Mouse (Mus musculus) liver, embryonic 14.5 days (tissue): ENCODE results near the gene Rpl37a. TPM values are rescaled to one million over a fixed set of nuclear protein-coding genes. Genes with fewer than 3 reads are reported as not detected.

ENCODE experiments used
- ATAC-seq: fragments of 200-750 bp; cut with Nextera tagmentation; 2 replicates; pipeline ENCODE4 v1.8.0; 2017; ENCODE audit warnings: moderate number of reproducible peaks, mild to moderate bottlenecking, moderate library complexity; ENCODE audit not compliant: insufficient read depth
- DNase-seq, 3 experiments: peaks; one replicate each; pipeline ENCODE4 v3.0.0-alpha.2; 2012 to 2013; ENCODE audit warnings: low read depth in 3 of 3, low spot score in 3 of 3
- H3K27ac ChIP-seq: fragments of 300-500 bp; sonication (generic); 2 replicates; pipeline ENCODE4 v1.5.1; 2014; ENCODE audit warnings: moderate library complexity, mild to moderate bottlenecking, control low read depth, inconsistent platforms
- H3K27me3 ChIP-seq: fragments of 300-500 bp; sonication (generic); 2 replicates; pipeline ENCODE4 v1.6.1; 2014; ENCODE audit warnings: mild to moderate bottlenecking, low read length, moderate library complexity; ENCODE audit not compliant: control insufficient read depth, insufficient read depth
- H3K36me3 ChIP-seq: fragments of 300-500 bp; sonication (generic); replicated peaks from 2 replicates; pipeline ENCODE4 v1.6.1; 2014; ENCODE audit warnings: low read depth; ENCODE audit not compliant: control insufficient read depth, insufficient read depth
- H3K4me1 ChIP-seq, 2 experiments: fragments of 200-500 bp in 1 of 2; fragments of 300-500 bp in 1 of 2; sonication (generic) in 1 of 2; replicated peaks; 2 replicates each; pipeline ENCODE4 v1.6.1; 2012 to 2014; ENCODE audit warnings: antibody characterized with exemption in 1 of 2, inconsistent platforms in 1 of 2, low read length in 1 of 2; ENCODE audit not compliant: control insufficient read depth in 2 of 2, insufficient read depth in 2 of 2
- H3K4me2 ChIP-seq: fragments of 300-500 bp; sonication (generic); 2 replicates; pipeline ENCODE4 v1.6.1; 2014; ENCODE audit warnings: low read depth, mild to moderate bottlenecking, control low read depth, moderate library complexity
- H3K4me3 ChIP-seq, 2 experiments: fragments of 200-500 bp in 1 of 2; fragments of 300-500 bp in 1 of 2; sonication (generic) in 1 of 2; 2 replicates each; pipeline ENCODE4 v1.5.1; 2012 to 2014; ENCODE audit warnings: low read depth in 2 of 2, low read length in 2 of 2, mild to moderate bottlenecking in 2 of 2, control low read depth in 1 of 2, inconsistent platforms in 1 of 2, moderate library complexity in 1 of 2; ENCODE audit not compliant: insufficient read depth in 1 of 2
- H3K9ac ChIP-seq: fragments of 300-500 bp; sonication (generic); replicated peaks from 2 replicates; pipeline ENCODE4 v1.6.1; 2014; ENCODE audit warnings: mild to moderate bottlenecking, control low read depth, moderate library complexity
- H3K9me3 ChIP-seq: fragments of 300-500 bp; sonication (generic); 2 replicates; pipeline ENCODE4 v1.6.1; 2016; ENCODE audit warnings: low read length, mixed read lengths; ENCODE audit not compliant: control insufficient read depth
- CTCF ChIP-seq: IDR thresholded peaks from 2 replicates; pipeline ENCODE4 v1.5.1; 2016; ENCODE audit warnings: antibody characterized with exemption, low read depth, control low read depth
- EP300 ChIP-seq: IDR thresholded peaks from 2 replicates; pipeline ENCODE4 v1.6.1; 2016; ENCODE audit warnings: antibody characterized with exemption, low read depth
- WGBS: fragments of 180-500 bp; shearing (Covaris S2); extraction: QIAGEN DNeasy Blood & Tissue Kit; methylation state at CpG from one replicate; pipeline ENCODE4 v1.1.7; 2014; ENCODE audit not compliant: insufficient replicate concordance; 5-methylcytosine and 5-hydroxymethylcytosine counted together
- polyA plus RNA-seq, 2 experiments: library from polyadenylated mRNA; depleted of rRNA in 1 of 2; stranded (reverse) in 1 of 2; unstranded in 1 of 2; fragments of >200 nt; fragmentation: Nextera tagmentation in 1 of 2; extraction: Ambion mirVana in 1 of 2; gene quantifications; 2 replicates each; pipeline versions ENCODE4 v1.2.1 to v1.2.3; 2012 to 2014

Gene Rpl37a
- polyA plus RNA-seq, 2 experiments, result 957 to 1,233 TPM

- Histone ChIP-seq H3K4me1 (peaks cover 0 to 9% of the 10 kb centered on the region in 2 experiments; a peak in 3 of 4 replicates), H3K27ac (no peak overlapping the region), H3K27me3 (no peaks in the 10 kb centered on the region), H3K36me3 (peaks cover 1% of the 10 kb centered on the region; the same call in 1 of the 2 replicates), H3K4me2 (no peak overlapping the region), H3K9ac (no peak overlapping the region), H3K9me3 (no peaks in the 10 kb centered on the region), H3K4me3 (no peak overlapping the region)
- TF ChIP-seq CTCF, result no peak
- TF ChIP-seq EP300, result no peak
- DNase-seq (no peak), ATAC-seq (no peak)
- WGBS, result 17% methylated on average over 4 of the region's 4 CpGs
These were observed 3.6 kb upstream of the Rpl37a start for GRCm38 (mm10) chr1:72707525-72707924.

- no peak for DNase-seq
- peak overlapping the region; percentile 85 for H3K9ac ChIP-seq
- H3K9me3 ChIP-seq, result no peaks in the 10 kb centered on the region
- H3K27ac ChIP-seq, result peak overlapping the region; percentile 86
- H3K27me3 ChIP-seq, result no peaks in the 10 kb centered on the region
- H3K4me2 ChIP-seq, result peak overlapping the region; percentile 62
- H3K36me3 ChIP-seq, result peaks cover 28% of the 10 kb centered on the region
- ATAC-seq, result peak; percentile 37; the same call in 1 of the 2 replicates
- WGBS, result under 1% methylated on average over 17 of the region's 17 CpGs
- H3K4me3 ChIP-seq, result peak overlapping the region; percentile 69 to 77
- peaks cover 7 to 18% of the 10 kb centered on the region in 2 experiments for H3K4me1 ChIP-seq
- TF ChIP-seq CTCF (no peak), EP300 (no peak)
These were observed 594 bp downstream of the Rpl37a start for GRCm38 (mm10) chr1:72711684-72712083.

GRCm38 (mm10) chr1:72714547-72714946 lies 3.5 kb downstream of the Rpl37a start:
- no peak for ATAC-seq
- TF ChIP-seq CTCF (no peak), EP300 (no peak)
- 64% methylated on average over 4 of the region's 4 CpGs for whole genome bisulfite sequencing
- Histone ChIP-seq H3K4me3 (no peak overlapping the region), H3K36me3 (peaks cover 28% of the 10 kb centered on the region), H3K9me3 (no peaks in the 10 kb centered on the region), H3K4me2 (no peak overlapping the region), H3K4me1 (peaks cover 7 to 14% of the 10 kb centered on the region in 2 experiments), H3K9ac (no peak overlapping the region), H3K27ac (no peak overlapping the region), H3K27me3 (no peaks in the 10 kb centered on the region)
- DNase-seq, result no peak

- ATAC-seq (no peak), DNase-seq (no peak)
- no peak overlapping the region for H3K9ac ChIP-seq
- no peak overlapping the region for H3K27ac ChIP-seq
- 88% methylated on average over 1 of the region's 1 CpGs for WGBS
- no peaks in the 10 kb centered on the region for H3K9me3 ChIP-seq
- H3K4me3 ChIP-seq, result no peak overlapping the region
- peaks cover 7 to 14% of the 10 kb centered on the region in 2 experiments for H3K4me1 ChIP-seq
- H3K27me3 ChIP-seq, result no peaks in the 10 kb centered on the region
- peaks cover 28% of the 10 kb centered on the region for H3K36me3 ChIP-seq
- TF ChIP-seq CTCF (no peak), EP300 (no peak)
- H3K4me2 ChIP-seq, result no peak overlapping the region
These were observed 4.0 kb downstream of the Rpl37a start for GRCm38 (mm10) chr1:72715065-72715464.

- Histone ChIP-seq H3K36me3 (peaks cover 28% of the 10 kb centered on the region), H3K9ac (no peak overlapping the region)
- no peak for DNase-seq
These were observed 4.7 kb downstream of the Rpl37a start for GRCm38 (mm10) chr1:72715593-72716361.

More at GRCm38 (mm10) chr1:72715593-72716361, 4.7 kb downstream of the Rpl37a start:
- no peaks in the 10 kb centered on the region for H3K9me3 ChIP-seq
- no peaks in the 10 kb centered on the region for H3K27me3 ChIP-seq
- WGBS, result 67% methylated on average over 3 of the region's 3 CpGs
- no peak overlapping the region for H3K4me2 ChIP-seq
- TF ChIP-seq CTCF (no peak), EP300 (no peak)
- no peak for ATAC-seq
- no peak overlapping the region for H3K4me3 ChIP-seq
- H3K4me1 ChIP-seq, result peaks cover 7 to 11% of the 10 kb centered on the region in 2 experiments
- H3K27ac ChIP-seq, result no peak overlapping the region
